Mouse (Mus musculus): ENCODE measurements at regions not wholly inside any gene's neighbourhood (a gene's known extent, or its start where the extent isn't known, plus 50 kb on each side); places are given as distances from the start of the nearest gene placed in this dataset.
"Not testable (repeated sequence)": the region's sequence is repeated elsewhere in the genome, so short reads cannot be mapped to it uniquely, and the experiment has no call there.

- DNase-seq (ENCODE audit: low spot score in 2 of 2) = not testable (repeated sequence)
Observed at GRCm38 (mm10) chr4:79471013-79471412, 1259.3 kb upstream of the Ptprd start.

- DNase-seq (ENCODE audit: low spot score in 2 of 2) = peak in 1 of 2 experiments; percentile 30
Observed at GRCm38 (mm10) chr4:79463546-79463945, 1251.8 kb upstream of the Ptprd start.

All from layer of hippocampus, postnatal 14 days (tissue).